Mouse (Mus musculus): ENCODE data around the gene Klhdc4.

Gene Klhdc4

GRCm38 (mm10) chr8:121806126-121806525 is 23.2 kb downstream of the Klhdc4 start:
- no peak for DNase-seq

- DNase-seq, result no peak
Observed at GRCm38 (mm10) chr8:121804829-121805228, 24.5 kb downstream of the Klhdc4 start.

GRCm38 (mm10) chr8:121798401-121798800 is 31.0 kb downstream of the Klhdc4 start:
- DNase-seq, result no peak

GRCm38 (mm10) chr8:121796406-121796805 is 33.0 kb downstream of the Klhdc4 start:
- DNase-seq, result no peak

GRCm38 (mm10) chr8:121795461-121795860 is 33.9 kb downstream of the Klhdc4 start:
- no peak for DNase-seq

- no peak for DNase-seq
Observed at GRCm38 (mm10) chr8:121794151-121794550, 35.2 kb downstream of the Klhdc4 start.

- DNase-seq, result no peak
Observed at GRCm38 (mm10) chr8:121792627-121793026, 36.7 kb downstream of the Klhdc4 start.

- DNase-seq, result peak; percentile 29
Observed at GRCm38 (mm10) chr8:121792159-121792558, 37.2 kb downstream of the Klhdc4 start.

- DNase-seq, result no peak
Observed at GRCm38 (mm10) chr8:121788786-121789185, 40.6 kb downstream of the Klhdc4 start.

GRCm38 (mm10) chr8:121786542-121786941 is 42.8 kb downstream of the Klhdc4 start:
- DNase-seq, result no peak

- no peak for DNase-seq
Observed at GRCm38 (mm10) chr8:121782493-121782892, 46.9 kb downstream of the Klhdc4 start.

- DNase-seq, result no peak
Observed at GRCm38 (mm10) chr8:121773876-121774275, 55.5 kb downstream of the Klhdc4 start.

- DNase-seq, result no peak
Observed at GRCm38 (mm10) chr8:121770845-121771752, 58.3 kb downstream of the Klhdc4 start.

- no peak for DNase-seq
Observed at GRCm38 (mm10) chr8:121769621-121770020, 59.7 kb downstream of the Klhdc4 start.

GRCm38 (mm10) chr8:121769095-121769494 is 60.3 kb downstream of the Klhdc4 start:
- DNase-seq, result no peak

- no peak for DNase-seq
Observed at GRCm38 (mm10) chr8:121765594-121766138, 63.7 kb downstream of the Klhdc4 start.

GRCm38 (mm10) chr8:121763700-121764013 is 65.7 kb downstream of the Klhdc4 start:
- no peak for DNase-seq

- no peak for DNase-seq
Observed at GRCm38 (mm10) chr8:121762999-121763699, 66.2 kb downstream of the Klhdc4 start.

GRCm38 (mm10) chr8:121761480-121761879 is 67.9 kb downstream of the Klhdc4 start:
- peak; percentile 62 for DNase-seq

GRCm38 (mm10) chr8:121760484-121760883 is 68.9 kb downstream of the Klhdc4 start:
- DNase-seq, result no peak

GRCm38 (mm10) chr8:121758470-121758869 is 70.9 kb downstream of the Klhdc4 start:
- no peak for DNase-seq

- peak; percentile 78 for DNase-seq
Observed at GRCm38 (mm10) chr8:121751407-121751806, 78.0 kb downstream of the Klhdc4 start.

- peak; percentile 16 for DNase-seq
Observed at GRCm38 (mm10) chr8:121750512-121750911, 78.9 kb downstream of the Klhdc4 start.

GRCm38 (mm10) chr8:121749501-121749900 is 79.9 kb downstream of the Klhdc4 start:
- DNase-seq, result no peak

All from liver (tissue).